Mouse (Mus musculus): ENCODE measurements around the gene Ttc34. TPM values are rescaled to one million over a fixed set of nuclear protein-coding genes. Genes with fewer than 3 reads are reported as not detected.

Ttc34 gene
- total RNA-seq, 2 experiments from 2014 or later, result not detected

DNA sequence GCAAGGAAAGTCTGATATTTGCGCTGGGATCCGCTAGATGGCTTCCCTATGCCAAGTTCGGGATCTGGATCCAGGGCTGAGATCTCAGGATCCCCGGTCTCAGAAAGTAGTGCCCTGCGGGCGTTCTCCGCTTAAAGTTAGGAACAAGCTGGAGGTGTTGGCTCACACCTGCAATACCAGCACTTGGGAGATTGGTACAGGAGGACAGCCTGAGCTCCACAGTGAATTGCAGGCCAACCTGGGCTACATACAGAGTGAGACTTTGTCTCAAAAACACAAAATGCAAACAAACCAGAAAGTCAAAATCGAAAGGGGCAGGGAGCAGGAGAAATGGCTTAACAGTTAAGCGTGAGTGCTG, 19.2 kb downstream of the Ttc34 start:
- ATAC-seq (replicated peaks; ENCODE audit: low FRiP score, poor library complexity, severe bottlenecking), result no peak

DNA sequence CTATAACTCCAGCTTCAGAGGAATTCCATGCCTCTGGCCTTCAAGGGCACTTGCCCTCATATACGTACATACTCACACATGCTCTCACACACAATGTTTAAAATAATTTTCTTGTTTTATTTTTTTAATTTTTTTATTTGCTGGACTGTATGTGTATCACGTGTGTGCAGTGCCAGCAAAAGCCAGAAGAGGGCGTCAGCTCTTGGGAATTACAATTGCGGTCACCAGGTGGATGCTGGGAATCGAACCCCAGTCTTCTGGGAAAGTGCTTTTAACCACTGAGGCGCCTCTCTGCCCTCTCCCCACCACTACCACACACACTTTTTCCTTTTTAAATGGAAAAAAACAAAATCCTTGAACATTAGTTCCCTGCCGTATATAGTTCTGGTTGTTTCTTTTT, 19.6 kb downstream of the Ttc34 start:
- ATAC-seq (replicated peaks; ENCODE audit: low FRiP score, poor library complexity, severe bottlenecking), result no peak

DNA sequence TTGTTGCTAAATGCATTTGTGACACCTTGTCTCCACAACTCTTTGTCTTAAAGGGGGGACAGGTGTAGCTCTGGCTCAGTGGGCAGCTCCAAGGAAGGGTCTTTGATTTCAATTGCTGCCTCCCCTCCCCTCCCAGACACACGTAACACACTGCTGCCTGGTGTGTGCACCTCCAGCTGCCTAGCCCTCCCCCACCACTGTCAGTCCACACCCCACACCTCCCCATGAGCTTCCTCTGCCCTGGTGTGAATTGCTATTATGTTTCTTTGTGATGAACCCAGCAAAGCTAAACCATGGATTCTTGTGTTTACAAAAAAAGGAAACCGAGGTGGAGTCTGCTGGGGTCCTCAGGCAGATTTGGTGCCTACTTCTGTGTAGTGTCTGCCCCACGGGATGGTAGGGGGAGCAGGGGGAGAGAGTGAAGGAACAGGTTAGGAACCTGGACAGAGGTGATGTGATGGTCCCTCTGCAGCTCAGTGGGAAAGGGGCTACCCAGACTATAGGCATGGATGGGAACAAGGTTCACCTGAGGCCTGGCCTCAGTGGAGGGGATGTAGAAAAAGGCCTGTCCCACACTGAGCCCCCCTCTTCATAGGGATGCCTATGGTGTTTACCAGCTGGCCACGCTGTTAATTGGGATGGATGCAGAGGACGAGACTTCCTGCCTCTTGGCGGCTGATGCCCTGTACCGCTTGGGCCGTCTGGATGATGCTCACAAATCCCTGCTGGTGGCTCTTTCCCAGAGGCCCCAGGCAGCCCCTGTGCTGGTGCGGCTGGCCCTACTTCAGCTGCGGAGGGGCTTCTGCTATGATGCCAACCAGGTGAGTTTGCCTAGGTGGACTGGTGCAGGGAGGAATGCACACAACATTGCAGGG, 20.3 kb downstream of the Ttc34 start:
- no peak for ATAC-seq (replicated peaks; ENCODE audit: low FRiP score, poor library complexity, severe bottlenecking)

DNA sequence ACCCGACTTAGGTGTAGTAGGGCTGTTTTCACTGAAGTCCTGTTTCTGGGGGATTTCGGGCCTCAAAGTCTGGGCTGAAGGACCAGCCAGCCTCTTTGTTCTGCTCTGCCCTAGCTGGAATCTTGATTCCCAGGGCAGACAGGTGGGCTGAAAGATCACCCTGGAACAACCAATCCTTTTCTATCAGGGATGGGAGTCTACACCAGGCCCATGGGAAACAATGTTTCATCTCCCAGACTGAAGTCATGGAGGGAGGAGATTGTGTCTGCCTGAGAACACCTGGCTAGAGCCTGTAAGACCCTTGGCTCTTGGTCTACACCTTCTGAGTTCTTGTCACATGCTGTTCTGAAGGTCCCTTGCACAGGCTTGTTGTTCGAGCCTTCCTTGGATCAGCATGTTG, 21.3 kb downstream of the Ttc34 start:
- ATAC-seq (replicated peaks; ENCODE audit: low FRiP score, poor library complexity, severe bottlenecking), result no peak

DNA sequence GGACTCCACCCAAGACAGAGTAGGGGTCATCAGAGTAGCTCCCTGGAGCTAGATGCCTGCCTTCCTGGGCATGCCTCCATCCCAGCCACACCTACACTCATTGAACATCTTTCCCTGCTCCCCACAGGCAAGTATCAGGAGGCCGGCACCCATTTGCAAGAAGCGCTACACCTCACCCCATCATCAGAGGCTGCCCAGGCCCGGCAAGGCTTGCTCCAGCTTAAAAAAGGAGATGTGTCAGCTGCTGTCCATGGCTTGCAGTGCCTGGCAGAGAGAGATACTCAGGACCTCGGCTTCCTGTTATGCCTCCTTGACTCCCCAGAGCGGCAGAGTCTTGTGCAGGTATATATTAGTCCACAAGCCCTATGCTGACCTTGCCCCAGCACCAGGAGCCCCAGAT, 24.7 kb downstream of the Ttc34 start:
- no peak for ATAC-seq (replicated peaks; ENCODE audit: low FRiP score, poor library complexity, severe bottlenecking)

DNA sequence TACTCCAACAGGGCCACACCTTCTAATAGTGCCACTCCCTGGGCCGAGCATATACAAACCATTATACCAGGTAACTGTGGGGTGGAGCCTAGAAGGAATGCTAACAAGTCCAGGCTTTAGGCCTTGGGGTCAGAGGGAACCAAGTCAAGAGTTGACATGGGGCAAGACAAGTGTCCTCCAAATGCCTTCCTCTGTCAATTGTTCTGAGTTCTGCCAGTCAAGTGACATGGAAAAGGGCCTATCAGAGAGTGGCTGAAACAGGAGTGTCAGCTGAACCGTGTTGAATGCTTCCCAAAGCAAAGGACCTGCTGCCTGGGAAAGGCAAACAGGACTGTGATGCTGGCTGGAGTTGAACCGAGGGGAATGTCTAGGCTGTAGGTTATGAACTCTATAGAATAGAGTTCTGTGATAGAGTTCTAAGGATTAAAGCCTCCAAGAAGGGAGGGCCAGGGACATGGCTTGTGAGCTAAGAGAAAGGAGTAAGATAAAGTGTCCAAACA, 26.2 kb downstream of the Ttc34 start:
- ATAC-seq (replicated peaks; ENCODE audit: low FRiP score, poor library complexity, severe bottlenecking), result no peak

DNA sequence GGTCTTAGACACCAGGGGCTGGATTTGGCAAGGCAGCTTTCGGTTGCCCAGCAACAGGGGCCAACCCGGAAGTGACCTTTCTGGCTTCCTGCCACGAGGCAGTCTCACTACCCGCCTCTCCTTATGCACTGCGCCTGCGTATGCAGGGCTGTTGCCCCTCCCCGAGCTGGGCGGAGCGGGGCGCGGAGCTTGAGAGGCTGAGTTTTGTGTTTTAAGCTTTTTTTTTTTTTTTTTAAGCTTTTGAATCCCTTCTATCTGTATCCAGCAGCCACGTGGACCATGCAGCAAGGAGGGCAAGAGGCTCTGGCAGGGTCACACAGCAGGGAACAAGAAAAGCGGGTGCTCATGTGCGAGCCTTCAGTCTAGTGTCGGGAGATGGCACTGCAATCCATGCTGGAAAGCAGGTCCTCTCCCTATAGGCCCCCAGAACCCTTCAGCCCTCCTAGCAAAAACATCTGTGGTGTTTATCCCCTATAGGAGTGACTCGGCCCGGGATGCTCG, 27.1 kb downstream of the Ttc34 start:
- 0 out of 2 replicates have a peak, but pooled peaks have one; percentile 25 for ATAC-seq (replicated peaks; ENCODE audit: low FRiP score, poor library complexity, severe bottlenecking)

DNA sequence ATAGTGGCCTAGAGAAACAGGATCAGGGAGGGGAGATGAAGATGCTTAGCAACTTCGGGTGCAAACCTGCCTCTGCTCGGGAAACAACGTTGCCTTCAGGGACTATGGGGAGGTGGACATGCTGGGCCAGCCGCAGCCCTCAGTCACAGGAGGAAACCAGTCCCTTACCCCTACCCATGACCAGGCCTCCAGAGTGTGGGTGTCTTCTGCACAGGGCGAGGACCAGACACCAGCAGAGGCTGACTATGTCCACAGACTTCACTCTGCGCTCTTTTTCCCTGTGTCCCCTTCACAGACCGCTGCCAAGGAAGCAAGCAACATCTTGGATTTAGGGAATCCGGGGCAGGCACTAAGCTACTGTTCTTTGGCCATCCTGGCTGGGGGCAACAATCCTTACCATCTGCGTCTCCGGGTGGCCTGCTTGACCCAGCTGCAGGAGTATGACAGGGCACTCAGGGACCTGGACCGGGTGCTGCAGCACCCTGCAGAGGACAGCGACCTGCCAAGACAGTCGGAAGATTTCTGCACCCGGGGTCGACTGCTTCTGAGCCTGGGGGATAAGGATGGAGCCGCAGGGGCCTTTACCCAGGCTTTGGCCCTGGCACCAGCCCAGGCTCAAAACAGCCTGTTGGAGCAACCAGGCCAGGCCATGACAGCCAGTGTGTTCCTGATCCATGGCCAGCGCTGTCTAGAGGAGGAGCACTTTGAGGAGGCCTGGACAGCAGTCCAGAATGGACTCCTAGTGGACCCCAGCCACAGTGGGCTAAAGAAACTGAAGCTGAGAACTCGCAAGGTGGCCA, 27.9 kb downstream of the Ttc34 start:
- ATAC-seq (replicated peaks; ENCODE audit: low FRiP score, poor library complexity, severe bottlenecking), result no peak

DNA sequence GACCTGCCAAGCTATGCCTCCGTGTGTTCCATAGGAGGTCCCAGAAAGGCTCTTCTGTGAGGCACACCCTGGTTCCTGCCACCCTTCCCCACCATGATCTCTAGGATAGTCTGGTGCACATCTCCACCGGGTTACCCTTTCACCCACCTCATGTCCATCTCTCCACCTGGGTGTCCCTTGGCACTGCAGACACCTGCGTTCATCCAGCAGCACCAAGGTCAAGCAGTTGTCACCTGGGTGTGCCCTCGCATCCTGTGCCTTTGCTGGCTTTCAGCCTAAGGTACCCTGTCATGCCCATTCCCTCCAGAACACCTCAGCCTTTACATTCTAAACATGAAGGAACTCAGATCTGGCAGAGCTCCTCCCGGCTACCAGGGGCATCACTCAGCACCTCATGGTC, 29.1 kb downstream of the Ttc34 start:
- no peak for ATAC-seq (replicated peaks; ENCODE audit: low FRiP score, poor library complexity, severe bottlenecking)

DNA sequence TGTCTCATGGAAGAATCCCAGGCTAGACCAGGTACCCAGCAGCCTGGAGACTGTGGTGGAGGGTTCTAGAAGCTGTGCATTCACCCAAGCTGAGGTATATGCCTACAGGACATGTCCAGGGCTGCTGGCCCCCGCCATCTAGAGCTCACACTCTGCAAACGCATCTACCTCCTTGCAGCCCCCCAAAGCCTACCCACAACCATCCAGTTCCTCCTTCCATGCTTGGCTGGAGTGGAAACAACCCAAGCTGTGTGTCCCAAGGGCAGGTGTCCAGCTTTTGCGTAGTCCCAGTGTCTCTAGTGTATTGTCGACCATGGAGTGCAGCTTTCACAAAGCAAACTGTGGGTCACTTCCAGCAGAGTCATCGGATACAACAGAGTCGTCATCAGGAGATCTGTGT, 30.0 kb downstream of the Ttc34 start:
- no peak for ATAC-seq (replicated peaks; ENCODE audit: low FRiP score, poor library complexity, severe bottlenecking)

DNA sequence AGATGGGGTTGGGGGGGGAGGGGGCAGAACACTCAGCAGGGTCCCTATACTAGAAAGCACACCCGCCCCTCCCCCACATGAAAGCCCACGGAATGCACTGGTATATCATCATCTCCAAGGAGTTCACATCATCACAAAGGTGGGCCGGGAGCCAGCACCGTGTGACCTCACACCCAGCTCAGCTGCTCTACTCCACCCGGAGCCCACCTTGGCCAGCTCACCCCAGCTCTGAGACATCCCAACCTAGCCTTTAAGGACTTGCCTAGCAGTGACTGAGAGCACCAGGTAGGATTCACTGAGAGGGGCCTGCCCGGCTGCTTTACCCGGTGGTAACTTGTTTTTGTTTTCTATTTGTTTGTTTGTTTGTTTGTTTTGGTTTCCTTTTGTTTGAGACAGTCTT, 32.2 kb downstream of the Ttc34 start, which contains the start of gene Mmel1:
Gene Mmel1 (plus strand): TSS at position 146 of the 400 bp plus-strand sequence.
- ATAC-seq (replicated peaks; ENCODE audit: low FRiP score, poor library complexity, severe bottlenecking), result no peak

DNA sequence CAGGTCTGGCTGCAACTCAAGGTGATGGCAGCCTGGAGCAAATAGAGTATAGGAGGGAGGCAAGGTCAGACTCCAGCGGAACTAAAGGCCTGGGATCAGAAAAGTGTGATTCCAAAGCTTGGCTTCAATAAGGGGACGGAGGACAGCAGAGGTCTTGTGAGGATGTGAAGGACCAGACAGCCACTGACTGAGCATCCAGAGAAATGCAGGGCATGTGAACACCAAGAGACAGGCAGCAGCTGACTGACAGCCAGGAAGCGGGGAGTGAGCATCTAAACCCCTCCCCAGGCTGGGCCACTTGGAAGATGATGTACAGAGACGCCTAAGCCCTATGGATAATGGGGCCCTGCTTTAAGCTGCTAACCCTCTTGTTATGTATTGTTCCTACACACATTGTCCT, 33.5 kb downstream of the Ttc34 start:
- no peak for ATAC-seq (replicated peaks; ENCODE audit: low FRiP score, poor library complexity, severe bottlenecking)

DNA sequence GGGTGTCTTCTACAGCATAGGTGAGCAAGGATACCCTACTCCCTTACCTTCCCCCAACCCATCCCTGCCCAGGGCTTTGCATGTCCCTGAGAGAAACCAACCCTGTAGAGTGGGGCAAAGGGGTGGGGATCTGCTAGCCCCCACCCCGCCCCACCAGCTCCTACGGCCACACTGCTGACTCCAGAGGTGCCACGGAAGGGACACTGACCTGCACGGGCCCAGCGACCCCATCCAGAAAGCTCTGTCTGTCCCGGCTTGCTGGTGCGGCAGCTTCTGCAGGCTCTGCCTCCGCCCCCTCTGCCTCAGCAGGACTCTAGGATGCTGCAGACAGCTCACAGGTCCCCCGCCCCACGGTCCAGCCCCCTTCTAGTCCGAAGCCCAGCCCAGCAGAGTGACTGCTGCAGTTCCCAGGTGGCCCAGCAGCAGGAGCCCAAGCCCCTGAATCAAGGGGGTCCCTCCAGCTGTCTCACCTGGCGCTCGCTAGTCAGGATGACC, 34.5 kb downstream of the Ttc34 start:
- no peak for ATAC-seq (replicated peaks; ENCODE audit: low FRiP score, poor library complexity, severe bottlenecking)

DNA sequence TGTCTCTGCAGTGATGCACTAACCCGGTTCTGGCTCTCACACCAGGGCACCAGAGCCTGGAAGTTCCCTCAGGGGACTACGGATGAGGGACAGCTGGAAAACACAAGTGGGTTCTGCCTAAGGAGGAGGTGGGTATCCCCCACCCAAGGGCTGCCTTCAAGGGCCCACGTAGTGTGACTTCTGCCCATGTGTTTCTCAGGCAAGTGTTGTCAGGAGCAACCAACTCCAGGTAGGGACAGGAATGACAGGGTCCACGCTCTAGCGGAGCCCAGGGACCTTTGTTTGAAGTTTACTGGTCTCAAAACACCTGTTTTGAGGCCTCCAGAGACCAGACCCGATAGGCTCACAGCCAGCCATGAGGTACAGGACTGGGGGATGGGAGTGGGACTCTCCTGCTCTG, 35.9 kb downstream of the Ttc34 start:
- no peak for ATAC-seq (replicated peaks; ENCODE audit: low FRiP score, poor library complexity, severe bottlenecking)

DNA sequence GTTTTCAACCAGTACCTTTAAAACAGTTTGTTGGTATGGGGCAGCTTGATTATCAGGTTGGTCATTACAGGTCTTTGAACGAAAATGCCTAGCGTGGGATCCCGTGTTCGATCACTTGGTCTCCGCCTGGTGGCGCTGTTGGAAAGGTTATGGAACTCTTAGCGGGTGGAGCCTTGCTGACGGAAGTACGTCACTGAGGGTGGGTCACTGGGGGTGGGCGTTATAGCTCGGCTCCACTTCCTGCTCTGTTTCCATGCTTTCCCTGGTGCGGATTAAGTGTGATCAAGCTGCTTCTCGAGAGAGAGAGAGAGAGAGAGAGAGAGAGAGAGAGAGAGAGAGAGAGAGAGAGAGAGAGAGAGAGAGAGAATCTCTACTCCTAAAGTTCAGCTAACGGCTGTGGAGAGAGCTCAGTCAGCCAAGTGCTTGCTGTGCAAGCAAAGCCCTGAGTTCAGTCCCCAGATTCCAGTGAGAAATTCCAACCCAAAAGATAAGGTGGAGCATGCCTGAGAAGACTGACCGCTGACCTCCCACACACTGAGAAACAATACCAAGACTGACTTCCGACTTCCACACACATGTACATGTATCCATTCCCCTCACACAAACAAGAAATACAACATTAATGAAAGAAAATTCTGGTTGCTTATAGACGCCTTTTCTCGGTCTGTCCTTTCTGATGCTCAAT, 40.7 kb downstream of the Ttc34 start:
- peak; percentile 71 for ATAC-seq (replicated peaks; ENCODE audit: low FRiP score, poor library complexity, severe bottlenecking)

DNA sequence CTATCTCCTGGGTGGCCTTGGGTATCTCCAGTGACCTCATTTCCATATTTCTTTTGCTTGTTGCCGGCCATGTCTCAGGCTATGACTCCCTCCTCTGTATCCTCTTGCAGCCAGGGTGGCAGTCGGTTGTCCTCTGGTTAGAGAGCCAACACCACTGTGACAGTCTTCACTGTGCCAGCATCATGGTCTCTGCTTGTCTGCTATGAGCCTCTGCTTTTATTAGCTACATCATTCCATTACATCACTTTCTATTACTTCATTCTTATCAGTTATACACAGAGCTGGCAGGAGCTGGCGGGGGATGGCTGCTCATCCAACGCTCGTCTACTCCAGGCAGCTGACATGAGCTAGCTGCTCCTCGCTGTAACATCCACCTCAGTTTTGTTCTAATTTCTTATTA, 43.5 kb downstream of the Ttc34 start:
- peak; percentile 84 for ATAC-seq (replicated peaks; ENCODE audit: low FRiP score, poor library complexity, severe bottlenecking)

DNA sequence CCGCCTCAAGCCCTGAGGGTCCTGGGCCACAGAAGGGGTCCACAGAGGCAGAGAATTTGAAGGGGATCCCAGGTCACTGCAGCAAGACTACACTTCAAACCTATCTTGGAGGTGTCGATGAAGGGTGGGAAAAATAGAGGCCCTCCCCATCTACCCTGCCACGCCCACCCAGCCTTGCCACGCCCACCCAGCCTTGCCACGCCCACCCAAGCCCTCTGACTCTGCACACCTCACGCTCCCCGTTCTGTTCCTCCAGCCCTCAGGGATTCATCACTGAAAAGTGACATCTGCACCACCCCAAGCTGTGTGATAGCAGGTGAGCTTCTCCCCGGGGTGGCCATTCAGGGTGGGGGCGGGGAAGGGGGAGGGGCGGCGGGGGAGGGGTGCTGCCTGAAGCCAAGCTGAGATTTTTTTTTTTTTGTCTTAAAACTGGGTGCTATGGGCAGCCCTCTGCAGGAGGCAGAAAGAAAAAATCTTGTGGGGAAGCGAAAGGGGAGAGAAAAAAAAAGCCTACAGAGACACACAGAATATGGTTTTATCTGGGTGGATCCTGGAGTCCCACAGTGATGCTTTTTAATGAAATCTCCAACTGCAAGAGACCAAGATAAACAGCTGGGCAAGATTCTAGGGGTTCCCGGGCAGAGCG, 44.9 kb downstream of the Ttc34 start:
- ATAC-seq (replicated peaks; ENCODE audit: low FRiP score, poor library complexity, severe bottlenecking), result peak; percentile 50

DNA sequence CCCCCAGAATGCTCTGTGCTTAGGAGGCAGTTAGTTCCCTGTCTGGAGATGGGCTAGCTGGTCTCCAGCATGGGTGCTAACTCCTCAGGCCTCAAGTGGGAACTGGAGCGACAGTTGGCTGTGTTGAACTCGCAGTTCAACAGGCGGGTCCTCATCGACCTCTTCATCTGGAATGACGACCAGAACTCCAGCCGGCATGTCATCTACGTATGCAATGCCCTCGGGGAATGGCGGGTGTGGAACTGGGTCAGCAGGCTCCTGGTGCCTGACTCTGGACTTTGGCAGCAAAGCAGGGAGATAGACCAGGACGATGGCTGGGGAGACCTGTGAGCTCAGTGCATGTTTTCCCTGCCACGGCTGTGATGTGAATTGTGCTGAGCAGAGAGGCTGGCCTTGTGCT, 48.2 kb downstream of the Ttc34 start:
- no peak for ATAC-seq (replicated peaks; ENCODE audit: low FRiP score, poor library complexity, severe bottlenecking)

DNA sequence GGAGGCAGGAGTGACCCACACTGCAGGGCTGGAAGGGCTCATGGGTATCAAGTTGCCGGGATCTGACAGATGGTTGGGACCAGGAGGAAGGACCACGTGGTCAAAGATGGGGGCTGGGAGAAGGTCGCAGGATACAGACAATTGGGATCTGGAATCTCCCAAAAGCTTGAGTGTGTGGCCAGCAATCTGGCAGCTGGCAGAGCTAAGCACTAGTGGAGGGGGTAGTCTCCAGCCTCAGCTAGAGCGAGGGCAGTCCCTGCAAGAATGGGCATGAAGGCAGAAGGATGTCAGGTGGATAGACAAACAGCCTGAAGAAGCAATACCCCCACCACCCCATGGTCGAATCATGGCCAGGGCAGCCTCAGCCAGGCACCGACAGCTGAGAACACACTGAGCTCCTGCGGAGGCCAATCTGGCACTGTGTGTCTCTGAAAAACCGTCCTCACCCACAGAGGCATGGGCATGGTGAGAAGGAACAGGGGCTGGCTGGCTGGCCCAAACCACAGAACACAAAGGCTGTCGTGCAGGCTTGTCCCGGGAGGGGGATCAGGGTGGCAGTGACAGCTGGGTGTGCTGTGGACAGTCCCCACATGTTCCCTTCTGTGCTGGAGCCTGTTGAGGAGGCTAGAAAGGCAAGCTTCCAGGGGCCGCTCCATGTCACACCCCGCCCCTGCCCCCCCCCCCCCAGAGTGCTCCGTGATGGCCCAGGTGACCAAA, 49.8 kb downstream of the Ttc34 start:
- no peak for ATAC-seq (replicated peaks; ENCODE audit: low FRiP score, poor library complexity, severe bottlenecking)

All from erythroblast, adult 5-6 weeks (primary cell).